Mouse (Mus musculus): ENCODE data around the gene Map3k5. TPM values are rescaled to one million over a fixed set of nuclear protein-coding genes. Genes with fewer than 3 reads are reported as not detected.

Gene Map3k5
- total and polyA plus RNA-seq, 3 experiments = 0.35 to 0.97 TPM; not detected in 1

DNA sequence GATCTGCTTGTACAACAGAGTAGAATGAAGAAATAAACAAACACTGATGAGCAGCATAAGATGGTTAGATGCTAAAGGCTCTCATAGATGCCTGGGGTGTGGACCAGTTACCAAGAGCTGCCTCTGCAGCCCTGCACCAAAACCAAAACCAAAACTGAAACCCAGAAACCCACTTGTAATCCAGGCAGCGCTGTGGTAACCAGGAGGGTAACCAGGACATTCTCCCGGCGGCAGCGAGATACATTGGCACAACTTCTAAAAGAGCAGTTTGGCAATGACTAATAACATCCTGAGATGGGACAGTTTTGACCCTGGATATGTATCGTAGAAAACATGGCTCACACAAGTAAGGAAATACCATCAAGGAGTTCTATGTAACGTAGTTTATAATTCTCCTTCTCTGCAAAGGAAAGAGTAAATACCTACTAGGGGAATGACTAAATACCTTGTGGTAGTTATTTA, 71.2 kb downstream of the Map3k5 start:
- H3K27ac ChIP-seq (ENCODE audit: control insufficient read depth, low read depth, low read length) = no peak overlapping the region
- H3K4me3 ChIP-seq (ENCODE audit: control insufficient read depth in 1 of 2, insufficient read depth in 1 of 2, low read depth in 2 of 2, low read length in 2 of 2) = no peak overlapping the region
- no peaks in the 10 kb centered on the region for H3K27me3 ChIP-seq (ENCODE audit: control insufficient read depth in 1 of 2, insufficient read depth in 2 of 2, low read length in 2 of 2)
- DNase-seq (ENCODE audit: low read depth, low spot score) = no peak
- no peaks in the 10 kb centered on the region for H3K4me1 ChIP-seq (ENCODE audit: control insufficient read depth in 1 of 2, insufficient read depth in 2 of 2, low read length in 2 of 2)
- TF ChIP-seq CHD2 (IDR thresholded peaks at IDR 0.05; ENCODE audit: low read length) (no peak), KAT2A (conservative IDR thresholded peaks at IDR 0.05; ENCODE audit: low read depth, low read length) (no peak), ZC3H11A (IDR thresholded peaks at IDR 0.05; ENCODE audit: low read depth, low read length) (no peak), EP300 (IDR thresholded peaks at IDR 0.05; ENCODE audit: low read depth in 1 of 2, low read length in 2 of 2) (no peak), E2F4 (IDR thresholded peaks at IDR 0.05; ENCODE audit: borderline replicate concordance, low read depth, low read length) (no peak), MAZ (IDR thresholded peaks at IDR 0.05; ENCODE audit: low read depth, low read length) (no peak)
- no peaks in the 10 kb centered on the region for H3K79me2 ChIP-seq (ENCODE audit: control insufficient read depth, insufficient read depth, low read length, poor library complexity)
- no peak overlapping the region for H3K9ac ChIP-seq (ENCODE audit: control insufficient read depth, low read depth, low read length, poor library complexity, severe bottlenecking)
- no peaks in the 10 kb centered on the region for H3K9me3 ChIP-seq (replicated peaks; ENCODE audit: insufficient read depth, low read length)
- H3K36me3 ChIP-seq (ENCODE audit: control insufficient read depth in 1 of 2, insufficient read depth in 2 of 2, low read length in 2 of 2) = no peaks in the 10 kb centered on the region

DNA sequence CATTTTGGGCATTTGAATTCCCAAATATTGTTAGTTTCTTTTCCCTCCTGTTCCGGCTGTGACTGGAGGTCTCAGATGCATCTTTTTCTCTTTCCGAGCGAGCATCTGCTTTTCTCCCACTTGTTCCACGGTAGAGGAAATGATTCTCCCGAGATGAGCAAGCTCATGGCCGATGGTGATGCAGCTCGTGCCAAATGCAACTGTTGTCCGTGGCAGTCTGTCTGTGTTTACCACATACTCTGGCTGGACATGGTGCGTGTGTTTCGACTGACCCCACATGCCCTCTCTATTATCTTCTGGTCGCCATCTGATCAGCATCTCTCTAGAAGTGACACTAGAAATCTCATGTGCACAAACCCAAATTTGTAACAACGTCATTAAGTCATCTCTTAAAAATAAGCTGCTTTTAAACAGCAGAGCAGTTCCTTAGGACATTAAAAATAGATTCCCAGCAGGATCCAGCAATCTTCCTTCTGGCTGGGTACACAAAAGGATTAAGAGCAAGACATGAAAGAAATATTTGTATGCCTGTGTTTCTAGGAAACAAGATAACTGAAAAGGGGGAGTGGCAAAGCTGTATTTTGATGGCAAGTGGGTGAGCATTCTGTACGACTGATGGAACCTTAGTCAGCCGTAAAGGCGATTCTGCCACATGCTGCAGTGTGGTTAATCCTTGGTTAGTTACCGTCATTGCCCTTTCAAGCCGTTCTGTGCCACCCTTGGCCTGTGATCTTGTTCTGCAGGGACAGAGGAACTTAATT, 72.2 kb downstream of the Map3k5 start:
- Histone ChIP-seq H3K27me3 (ENCODE audit: control insufficient read depth in 1 of 2, insufficient read depth in 2 of 2, low read length in 2 of 2) (no peaks in the 10 kb centered on the region), H3K79me2 (ENCODE audit: control insufficient read depth, insufficient read depth, low read length, poor library complexity) (no peaks in the 10 kb centered on the region), H3K36me3 (ENCODE audit: control insufficient read depth in 1 of 2, insufficient read depth in 2 of 2, low read length in 2 of 2) (no peaks in the 10 kb centered on the region), H3K27ac (ENCODE audit: control insufficient read depth, low read depth, low read length) (no peak overlapping the region), H3K4me1 (ENCODE audit: control insufficient read depth in 1 of 2, insufficient read depth in 2 of 2, low read length in 2 of 2) (no peaks in the 10 kb centered on the region), H3K9ac (ENCODE audit: control insufficient read depth, low read depth, low read length, poor library complexity, severe bottlenecking) (no peak overlapping the region), H3K4me3 (ENCODE audit: control insufficient read depth in 1 of 2, insufficient read depth in 1 of 2, low read depth in 2 of 2, low read length in 2 of 2) (no peak overlapping the region), H3K9me3 (replicated peaks; ENCODE audit: insufficient read depth, low read length) (no peaks in the 10 kb centered on the region)
- no peak for DNase-seq (ENCODE audit: low read depth, low spot score)
- TF ChIP-seq MAX (IDR thresholded peaks at IDR 0.05; ENCODE audit: low read length) = no peak
- TF ChIP-seq MEF2A (IDR thresholded peaks at IDR 0.05; ENCODE audit: extremely low read depth, insufficient replicate concordance, low read depth, low read length, poor library complexity, severe bottlenecking) = no peak
- no peak for TF ChIP-seq RAD21 (IDR thresholded peaks at IDR 0.05; ENCODE audit: low read depth, low read length)
- TF ChIP-seq BHLHE40 (IDR thresholded peaks at IDR 0.05; ENCODE audit: borderline replicate concordance, low read depth, low read length) = no peak
- no peak for TF ChIP-seq CHD2 (IDR thresholded peaks at IDR 0.05; ENCODE audit: low read length)
- TF ChIP-seq TAL1 (IDR thresholded peaks at IDR 0.05; ENCODE audit: low read length) = no peak
- no peak for TF ChIP-seq USF1 (IDR thresholded peaks at IDR 0.05; ENCODE audit: low read depth, low read length)
- no peak for TF ChIP-seq MAZ (IDR thresholded peaks at IDR 0.05; ENCODE audit: low read depth, low read length)
- no peak for TF ChIP-seq CTCF (IDR thresholded peaks at IDR 0.05 in 2 of 3, conservative IDR thresholded peaks at IDR 0.05 in 1 of 3; ENCODE audit: control insufficient read depth in 1 of 3, insufficient read depth in 1 of 3, low read depth in 2 of 3, low read length in 3 of 3, poor library complexity in 1 of 3, severe bottlenecking in 1 of 3)
- TF ChIP-seq NELFE (IDR thresholded peaks at IDR 0.05; ENCODE audit: low read depth, low read length) = no peak
